Mouse (Mus musculus) MEL (cell line): ENCODE measurements at regions not wholly inside any gene's neighbourhood (a gene's known extent, or its start where the extent isn't known, plus 50 kb on each side); places are given as distances from the start of the nearest gene placed in this dataset.

ENCODE experiments used
- ELF1 ChIP-seq: IDR thresholded peaks from 2 replicates; pipeline ENCODE4 v1.6.1; 2014; ENCODE audit warnings: low read depth, mild to moderate bottlenecking, inconsistent platforms, low read length, improper control_type of control experiment, moderate library complexity
- EP300 ChIP-seq, 2 experiments: IDR thresholded peaks; 2 replicates each; pipeline ENCODE4 v1.6.1; 2011; ENCODE audit warnings: improper control_type of control experiment in 2 of 2, low read length in 2 of 2, low read depth in 1 of 2, mild to moderate bottlenecking in 1 of 2
- JUND ChIP-seq: IDR thresholded peaks from 2 replicates; pipeline ENCODE4 v1.6.1; 2011; ENCODE audit warnings: low read depth, mild to moderate bottlenecking, improper control_type of control experiment, low read length
- POLR2A ChIP-seq, 2 experiments: IDR thresholded peaks; 2 replicates each; pipeline ENCODE4 v1.6.1; 2011 to 2012; ENCODE audit warnings: low read length in 2 of 2, mild to moderate bottlenecking in 2 of 2, control low read depth in 1 of 2, improper control_type of control experiment in 1 of 2, low read depth in 1 of 2, moderate library complexity in 1 of 2; ENCODE audit not compliant: control insufficient read depth in 1 of 2, insufficient read depth in 1 of 2, poor library complexity in 1 of 2
- POLR2AphosphoS5 ChIP-seq: IDR thresholded peaks from 2 replicates; pipeline ENCODE4 v1.6.1; 2012; ENCODE audit warnings: low read depth, borderline replicate concordance, mild to moderate bottlenecking, inconsistent platforms, low read length, moderate library complexity, mixed read lengths
- RAD21 ChIP-seq: IDR thresholded peaks from 2 replicates; pipeline ENCODE4 v1.6.1; 2011; ENCODE audit warnings: mild to moderate bottlenecking, low read depth, low read length, improper control_type of control experiment
- USF1 ChIP-seq: IDR thresholded peaks from 2 replicates; pipeline ENCODE4 v1.6.1; 2014; ENCODE audit warnings: low read depth, mild to moderate bottlenecking, inconsistent platforms, low read length, improper control_type of control experiment, moderate library complexity
- ZC3H11A ChIP-seq: IDR thresholded peaks from 2 replicates; pipeline ENCODE4 v1.6.1; 2012; ENCODE audit warnings: low read depth, mild to moderate bottlenecking, inconsistent platforms, low read length, improper control_type of control experiment

DNA sequence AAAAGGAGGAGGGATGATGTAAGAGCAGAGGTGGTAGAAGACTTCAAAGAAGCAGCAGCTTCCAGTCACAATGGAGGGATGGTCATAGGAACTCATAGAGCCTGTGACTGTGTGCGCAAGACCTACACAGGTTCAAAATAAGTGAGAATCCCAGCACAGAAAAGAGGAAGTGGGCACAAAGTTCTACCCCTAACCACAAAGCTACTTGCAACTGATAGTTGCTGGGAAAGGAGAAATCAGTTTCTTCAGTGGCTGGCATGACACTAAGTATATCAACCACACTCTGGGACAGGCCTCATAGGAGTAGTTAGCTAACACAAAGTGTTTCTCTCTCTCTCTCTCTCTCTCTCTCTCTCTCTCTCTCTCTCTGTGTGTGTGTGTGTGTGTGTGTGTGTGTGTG lies 193.8 kb downstream of the Actr3 start:
- no peak for TF ChIP-seq POLR2A (IDR thresholded peaks at IDR 0.05; ENCODE audit: control insufficient read depth in 1 of 2, insufficient read depth in 1 of 2, low read depth in 1 of 2, low read length in 2 of 2, poor library complexity in 1 of 2)
- TF ChIP-seq USF1, result no peak
- no peak for TF ChIP-seq EP300 (IDR thresholded peaks at IDR 0.05; ENCODE audit: low read depth in 1 of 2, low read length in 2 of 2)
- no peak for TF ChIP-seq ZC3H11A
- TF ChIP-seq ELF1, result no peak
- no peak for TF ChIP-seq JUND
- TF ChIP-seq POLR2AphosphoS5, result no peak
- no peak for TF ChIP-seq RAD21
